Mouse (Mus musculus): ENCODE measurements around the gene Stim2.

Gene Stim2

DNA sequence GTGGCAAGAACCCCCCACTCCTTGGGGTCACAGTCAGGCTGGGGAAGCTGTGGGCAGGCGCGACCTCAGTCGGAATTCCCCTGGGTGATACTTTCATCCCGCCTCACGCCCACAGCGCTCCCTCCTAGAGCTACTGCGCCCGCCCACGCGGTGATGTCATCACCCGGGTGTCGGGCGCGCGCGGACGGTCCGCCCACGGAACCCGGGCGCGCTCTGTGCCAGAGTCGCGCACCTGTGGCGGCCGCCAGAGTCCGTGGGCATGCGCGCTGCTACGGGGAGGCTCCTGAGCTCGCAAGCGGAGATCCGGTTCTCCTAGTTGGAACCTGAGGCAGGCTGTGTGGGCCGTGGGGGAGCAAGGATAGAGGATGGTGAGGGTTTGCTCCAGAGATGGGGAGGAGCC is 3.0 kb upstream of the Stim2 start:
- peak; percentile 87 to 92 for DNase-seq

DNA sequence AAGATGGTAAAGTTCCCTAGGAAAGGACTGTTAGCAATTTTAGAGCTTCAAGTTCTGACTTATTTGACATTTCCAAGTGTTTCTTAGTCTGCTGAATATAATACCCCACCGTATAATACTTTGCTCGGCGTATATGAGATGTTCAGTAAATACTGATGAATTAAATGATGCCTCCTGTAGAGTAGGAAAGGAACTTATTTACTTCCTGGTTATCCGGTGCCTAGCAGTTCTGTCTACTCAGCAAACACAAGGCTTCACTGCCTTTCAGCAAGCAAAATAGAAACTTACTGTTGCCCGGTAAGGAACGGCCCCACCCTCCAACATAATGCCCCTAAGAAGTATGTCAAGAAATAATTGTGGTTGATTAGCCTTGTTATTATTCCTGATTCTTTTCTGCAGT is 1.5 kb upstream of the Stim2 start:
- no peak for DNase-seq

DNA sequence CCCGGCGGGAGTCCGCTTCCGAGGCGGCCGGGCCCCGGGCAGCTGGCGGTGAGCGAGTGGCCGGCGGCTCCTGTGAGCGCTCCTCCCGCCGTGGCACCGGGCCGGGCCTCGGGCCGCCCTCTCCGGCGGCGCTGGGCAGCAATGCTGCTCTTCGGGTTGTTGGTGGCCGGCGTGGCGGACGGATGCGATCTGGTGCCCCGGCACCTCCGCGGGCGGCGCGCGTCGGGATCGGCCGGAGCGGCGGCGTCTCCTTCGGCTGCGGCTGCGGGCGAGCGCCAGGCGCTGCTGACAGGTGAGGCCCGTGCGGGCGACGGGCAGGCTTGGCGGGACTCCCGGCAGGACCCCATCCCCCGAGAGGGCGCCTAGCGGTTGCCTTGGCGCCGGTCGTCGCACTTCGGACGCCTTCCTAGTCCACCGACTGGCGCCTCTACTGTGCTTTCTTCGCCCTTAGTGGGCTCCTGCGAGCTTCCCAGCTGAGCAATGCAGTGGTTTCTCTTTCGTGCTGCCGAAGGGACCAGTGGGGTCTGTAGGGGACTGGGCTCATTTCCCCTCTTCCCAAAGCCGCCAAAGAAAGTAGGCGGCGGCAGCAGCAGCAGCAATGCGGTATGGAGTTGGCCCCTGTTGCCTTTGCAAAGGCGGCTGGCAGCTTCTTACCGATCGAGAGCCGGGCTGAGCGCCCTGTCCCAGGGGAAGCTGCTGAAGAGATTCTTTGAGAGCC is 603 bp downstream of the Stim2 start:
- DNase-seq = peak; percentile 53 to 62

DNA sequence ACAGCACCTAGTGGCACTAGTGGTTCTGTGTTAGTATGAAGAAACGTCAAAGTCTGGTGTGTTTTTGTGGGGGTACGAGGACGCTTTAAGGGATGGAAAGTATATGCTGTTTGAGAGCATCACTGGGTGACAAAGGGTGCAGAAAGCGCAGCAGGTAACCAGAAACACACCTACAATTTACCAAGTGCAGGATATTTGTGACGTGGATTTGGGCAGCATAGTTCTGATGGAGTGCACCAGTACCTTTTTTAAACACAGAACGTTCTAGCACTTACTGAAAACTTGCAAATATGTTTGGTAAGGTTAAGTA is 1.1 kb downstream of the Stim2 start:
- DNase-seq = no peak

DNA sequence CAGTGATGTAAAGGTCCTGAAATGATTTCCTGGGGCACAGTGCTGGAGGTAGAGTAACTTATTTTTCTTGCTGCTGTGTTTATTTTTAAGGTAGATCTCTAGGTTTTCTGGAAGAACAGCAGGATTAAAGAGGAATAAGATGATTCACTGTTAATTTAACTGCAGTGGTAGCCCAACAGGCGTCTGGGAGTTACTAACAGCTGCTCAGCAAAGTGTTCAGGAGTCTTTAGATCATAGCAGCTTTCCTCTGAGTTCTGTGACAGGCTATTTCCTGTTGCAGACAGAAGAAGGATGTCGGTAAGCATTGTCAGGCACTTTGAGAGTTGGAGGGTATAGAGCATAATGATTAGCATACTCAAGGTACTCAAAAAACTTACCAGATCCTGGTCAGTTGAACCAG is 1.5 kb downstream of the Stim2 start:
- no peak for DNase-seq

DNA sequence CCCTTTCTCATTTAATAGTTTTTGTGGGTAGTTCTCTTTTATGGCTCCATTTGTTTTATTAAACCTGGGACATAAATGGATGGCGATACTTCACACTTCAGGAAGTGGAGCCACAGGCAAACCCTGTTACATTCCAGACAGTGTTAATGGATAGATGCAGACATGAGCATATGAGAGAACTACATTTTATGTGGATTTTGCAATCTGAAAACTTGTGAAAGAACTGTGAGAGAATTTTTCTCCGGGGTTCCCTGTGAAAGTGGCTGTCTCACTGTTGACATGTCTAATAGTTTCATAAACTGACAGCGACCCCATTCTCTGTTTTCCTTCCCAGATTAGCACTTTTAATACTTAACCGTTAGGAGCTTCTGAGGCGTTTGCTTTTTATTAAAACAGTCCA is 2.7 kb downstream of the Stim2 start:
- DNase-seq = no peak

DNA sequence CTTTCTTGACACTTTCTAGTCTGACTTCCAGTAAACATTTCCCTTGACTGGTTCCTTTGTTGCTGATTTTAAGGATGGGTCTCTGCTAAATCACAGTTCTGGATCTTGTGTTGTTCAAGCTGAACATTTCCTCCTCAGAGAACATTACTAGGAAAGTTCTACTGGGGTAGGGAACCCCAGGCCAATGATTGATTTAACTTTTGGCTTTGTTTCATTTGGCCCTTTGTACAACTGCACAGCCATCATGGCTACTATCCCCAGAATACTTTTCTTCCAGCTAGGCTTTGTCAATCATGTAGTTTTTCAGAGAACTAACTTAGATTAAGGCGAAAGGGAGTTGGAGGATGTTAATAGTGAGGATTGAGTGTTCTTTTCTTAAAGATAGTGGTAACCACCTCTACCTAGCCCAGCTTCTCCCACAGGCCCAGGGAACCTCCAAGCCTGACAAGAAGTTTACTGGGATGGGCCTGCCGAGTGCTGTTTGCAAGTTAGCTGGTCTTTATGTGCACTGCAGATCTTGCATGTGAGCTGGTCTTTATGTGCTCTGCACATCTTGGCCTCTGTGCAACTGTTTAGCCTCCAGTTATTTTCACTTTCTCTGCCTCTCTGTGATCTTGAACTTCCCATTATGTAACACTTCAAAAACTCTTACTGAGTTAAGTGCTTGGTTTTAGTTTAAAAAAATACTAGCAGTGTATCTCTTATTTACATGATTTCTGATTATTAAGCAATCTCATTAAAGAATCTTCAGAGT is 7.0 kb downstream of the Stim2 start:
- no peak for DNase-seq

DNA sequence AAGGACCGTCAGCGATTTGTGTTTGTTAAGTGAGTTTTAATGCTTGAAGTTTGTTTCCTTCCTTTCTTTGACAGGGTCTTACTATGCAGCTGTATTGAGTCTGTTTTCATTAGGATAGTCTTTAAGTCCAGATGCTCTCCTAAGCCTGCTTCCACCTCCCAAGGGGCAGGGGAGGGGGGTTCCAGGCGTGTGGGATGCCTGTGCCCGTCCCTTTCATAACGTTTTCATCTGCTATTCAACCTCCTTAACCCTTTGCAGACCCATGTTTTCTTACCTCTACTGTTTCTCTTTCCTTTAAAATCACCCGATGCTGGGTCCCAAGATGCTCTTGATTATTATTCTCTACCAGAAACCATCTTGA is 7.5 kb downstream of the Stim2 start:
- no peak for DNase-seq

DNA sequence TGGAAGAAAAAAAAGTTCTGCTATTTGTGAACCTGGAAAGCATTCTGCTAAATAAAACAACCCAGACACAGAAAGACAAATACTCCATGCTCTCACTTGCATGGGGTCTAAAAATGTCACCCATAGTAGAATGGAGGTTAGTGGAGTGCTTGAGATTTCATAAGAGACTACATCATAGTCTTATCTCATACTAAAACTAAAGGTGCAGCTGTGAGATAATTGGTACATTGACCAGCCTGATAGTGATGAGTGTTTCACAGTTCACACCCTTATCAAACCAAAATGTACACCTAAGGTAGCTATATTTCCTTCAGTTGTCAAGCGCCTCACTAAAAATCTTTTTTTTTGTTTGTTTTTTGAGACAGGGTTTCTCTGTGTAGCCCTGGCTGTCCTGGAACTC is 8.5 kb downstream of the Stim2 start:
- no peak for DNase-seq

DNA sequence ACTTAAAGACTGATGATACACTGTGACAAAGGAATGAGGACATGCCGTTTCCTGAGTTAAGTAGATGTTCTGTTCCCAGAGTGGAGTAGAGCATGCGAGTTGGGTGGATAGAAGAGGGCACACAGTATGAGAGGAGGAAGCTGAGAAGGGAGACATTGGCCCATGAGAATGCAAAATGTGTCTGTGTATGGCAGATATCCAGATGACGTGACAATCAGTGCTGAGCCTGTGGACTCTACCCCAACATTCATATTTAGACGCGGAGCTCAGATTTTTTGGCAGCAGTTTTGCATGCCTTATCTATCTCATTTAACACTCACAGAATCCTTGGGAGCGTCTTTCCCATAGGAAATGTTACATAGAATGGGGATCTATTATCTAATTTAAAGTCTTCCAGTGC is 9.3 kb downstream of the Stim2 start:
- DNase-seq = no peak

DNA sequence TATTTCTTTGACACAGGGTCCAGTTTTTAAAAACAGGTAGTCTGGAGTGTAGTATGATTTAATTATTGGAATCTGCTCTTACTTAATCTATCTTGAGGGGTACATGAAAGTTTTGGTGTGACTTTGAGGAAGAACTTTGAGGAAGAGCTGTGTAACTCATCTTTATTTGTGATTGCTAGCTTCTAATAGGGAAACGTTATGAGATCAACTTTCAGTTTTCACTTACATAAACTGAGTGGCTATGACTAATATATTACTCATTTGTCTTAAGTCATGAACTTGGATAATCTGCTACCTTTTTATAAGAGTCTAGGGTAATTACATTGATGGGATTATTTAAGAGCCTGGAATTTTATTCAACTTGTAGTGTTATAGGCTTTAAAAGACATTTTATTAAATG is 15.0 kb downstream of the Stim2 start:
- DNase-seq = no peak

DNA sequence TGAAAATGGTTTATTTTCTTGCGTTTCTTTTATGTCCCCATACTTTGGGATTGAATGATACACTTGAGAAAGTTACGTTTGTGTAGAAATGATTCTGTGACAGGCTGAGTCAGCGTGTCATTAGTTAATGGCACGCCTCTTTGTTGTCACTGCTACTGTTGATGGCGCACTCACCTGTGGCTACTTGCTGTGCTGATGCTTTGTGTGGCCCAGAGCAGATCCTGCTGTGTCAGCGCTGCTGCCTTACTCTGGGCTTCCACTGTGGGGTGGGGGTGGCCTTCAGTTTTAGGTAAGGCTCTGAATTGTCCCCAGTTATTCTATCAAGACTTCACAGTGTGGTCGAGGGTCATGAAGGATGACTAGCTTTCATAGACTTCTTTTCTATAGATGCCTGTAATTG is 18.8 kb downstream of the Stim2 start:
- DNase-seq = no peak

DNA sequence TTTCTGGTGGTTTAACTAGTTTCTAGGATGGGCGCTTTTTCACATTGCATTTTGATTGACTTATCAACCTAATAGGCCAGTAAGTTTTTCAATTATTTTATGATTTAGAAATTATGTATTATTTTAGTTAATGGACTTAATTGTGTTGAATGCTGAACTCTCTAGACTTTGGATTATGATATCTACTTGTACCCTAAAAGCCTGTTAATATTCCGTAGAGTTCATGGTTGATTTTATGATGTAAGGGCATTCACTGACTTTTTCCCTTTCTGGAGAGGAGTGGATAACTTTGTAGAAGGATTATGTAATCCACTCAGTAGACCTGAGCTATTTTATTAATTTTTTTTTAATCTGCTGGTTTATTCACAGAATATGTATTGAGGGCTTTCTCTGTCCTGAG is 20.6 kb downstream of the Stim2 start:
- no peak for DNase-seq

DNA sequence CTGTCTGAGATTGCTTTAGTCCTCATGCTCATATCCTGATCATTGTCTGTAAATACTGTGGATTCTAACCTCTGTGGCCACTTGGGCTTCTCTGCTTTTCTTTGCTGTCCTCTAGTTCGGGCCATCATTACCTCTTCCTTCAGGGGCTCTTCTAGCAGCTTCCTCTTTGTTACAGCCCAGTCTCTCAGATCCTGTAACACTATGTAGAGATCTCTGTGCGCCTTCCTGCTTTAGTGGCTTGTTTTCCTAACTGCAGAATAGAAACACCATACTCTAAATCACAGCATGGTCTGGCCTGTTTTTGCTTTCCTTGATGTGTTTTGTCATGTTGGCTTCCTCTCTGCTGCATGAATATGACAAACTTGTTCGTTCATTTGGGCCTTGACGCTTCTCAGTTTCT is 21.2 kb downstream of the Stim2 start:
- DNase-seq = no peak

DNA sequence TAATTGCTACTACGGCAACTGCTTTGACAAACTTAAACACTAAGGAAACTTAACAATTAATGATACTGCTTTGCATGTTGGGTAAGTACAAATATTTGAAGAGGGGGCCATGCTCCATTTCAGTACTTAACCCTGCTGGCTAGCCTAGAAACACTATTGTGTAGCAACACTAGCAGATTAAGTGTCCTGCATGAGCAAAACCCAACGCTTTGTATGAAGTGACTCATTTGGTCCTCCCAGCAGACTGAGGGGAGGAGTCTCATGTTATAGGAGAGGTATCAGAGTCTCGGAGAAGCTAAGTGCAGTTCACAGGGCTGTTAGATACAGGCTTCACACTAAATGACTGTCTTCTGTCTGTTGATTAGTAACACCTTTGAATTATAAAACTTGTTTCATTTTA is 26.3 kb downstream of the Stim2 start:
- no peak for DNase-seq

DNA sequence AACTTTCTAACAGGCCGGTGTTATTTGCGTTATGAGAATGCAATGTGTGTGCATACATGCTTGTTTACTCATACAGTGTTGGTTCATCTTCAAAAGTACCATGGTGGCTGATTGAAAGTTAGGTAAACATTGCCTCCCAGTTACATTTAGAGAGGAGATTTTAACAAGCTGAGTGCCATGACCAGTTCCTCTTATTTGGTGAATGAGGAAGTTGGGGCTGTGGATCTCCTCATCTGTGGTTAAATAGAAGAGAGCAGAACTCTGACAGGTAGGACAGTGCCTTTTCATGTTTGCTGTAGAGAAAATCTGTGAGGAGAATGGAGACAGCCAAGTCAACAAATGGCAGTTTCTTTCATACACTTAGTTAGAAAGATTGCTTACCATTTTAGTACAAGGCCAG is 27.3 kb downstream of the Stim2 start:
- DNase-seq = no peak

DNA sequence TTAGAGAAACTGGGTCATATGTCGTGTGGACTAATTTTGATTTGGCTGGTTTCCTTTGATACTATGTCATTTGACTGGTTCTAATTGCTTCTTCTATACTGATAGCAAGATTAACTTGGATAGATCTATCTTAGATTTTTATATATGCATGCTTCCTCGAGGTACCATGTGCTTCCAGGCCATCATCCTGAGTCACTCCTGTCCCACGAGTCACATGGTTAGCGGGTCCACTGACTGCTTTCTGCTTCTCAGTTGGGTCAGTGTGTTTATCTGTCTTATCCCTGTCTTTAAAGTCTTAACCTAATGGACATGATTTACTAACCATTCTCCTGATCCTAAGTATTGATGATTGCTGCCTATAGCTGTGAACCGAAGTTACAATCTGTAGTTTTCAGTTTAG is 34.9 kb downstream of the Stim2 start:
- no peak for DNase-seq

DNA sequence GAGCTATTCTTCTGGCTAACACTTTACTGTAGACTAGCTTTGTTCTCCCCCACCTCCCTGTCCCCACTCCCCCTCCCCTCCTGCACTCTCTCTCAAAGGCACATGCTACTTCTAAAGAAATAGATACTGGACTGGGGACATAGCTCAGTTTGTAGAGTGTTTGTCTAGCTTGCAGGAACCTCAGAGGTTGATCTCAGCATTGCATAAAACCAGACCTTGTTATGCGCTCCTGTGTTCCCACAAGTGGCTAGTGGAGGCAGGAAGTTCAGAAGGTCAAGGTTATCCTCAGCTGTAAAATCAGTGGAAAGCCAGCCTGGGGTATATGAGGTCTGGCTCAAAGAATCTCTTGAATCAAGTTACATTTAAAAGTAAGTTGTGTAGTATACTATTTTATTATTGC is 36.4 kb downstream of the Stim2 start:
- no peak for DNase-seq

DNA sequence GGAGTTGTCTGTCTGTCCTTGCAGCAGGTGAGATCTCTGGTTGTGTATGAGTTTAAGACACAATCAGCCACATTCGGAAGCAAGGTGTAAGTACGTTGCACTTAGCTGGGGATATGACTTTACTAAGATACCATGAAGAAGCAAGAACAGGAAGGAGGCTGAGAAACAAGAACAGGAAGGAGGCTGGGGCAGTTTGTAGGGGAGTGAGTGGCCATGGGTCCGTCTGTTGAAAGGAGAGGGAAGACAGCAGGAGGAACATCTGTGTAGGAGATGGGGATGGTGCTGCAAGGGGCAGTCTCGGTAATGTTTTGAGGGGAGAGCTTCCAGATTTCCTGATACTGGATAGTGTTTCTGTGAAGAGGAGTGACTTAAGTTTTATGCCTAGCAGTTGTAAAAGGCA is 40.3 kb downstream of the Stim2 start:
- DNase-seq = no peak

DNA sequence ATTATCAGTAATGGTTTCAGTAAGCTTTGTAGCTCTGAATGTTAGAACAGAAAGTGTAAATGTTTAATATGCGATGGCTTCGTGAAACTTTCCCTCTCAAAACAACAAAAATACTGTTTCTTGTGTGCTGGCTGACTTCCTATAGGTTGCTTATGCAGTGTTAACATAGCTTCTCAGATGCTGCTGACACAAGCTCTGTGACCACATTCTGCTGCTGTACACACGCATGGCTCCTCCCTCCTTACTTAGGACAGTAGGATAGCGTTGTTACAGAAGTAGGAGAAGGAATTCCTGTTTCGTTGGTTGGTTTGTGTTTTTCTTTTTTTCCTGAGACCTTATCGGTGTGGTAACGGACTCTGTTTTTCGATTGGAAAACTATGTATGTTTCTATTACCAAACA is 42.2 kb downstream of the Stim2 start:
- DNase-seq = no peak

DNA sequence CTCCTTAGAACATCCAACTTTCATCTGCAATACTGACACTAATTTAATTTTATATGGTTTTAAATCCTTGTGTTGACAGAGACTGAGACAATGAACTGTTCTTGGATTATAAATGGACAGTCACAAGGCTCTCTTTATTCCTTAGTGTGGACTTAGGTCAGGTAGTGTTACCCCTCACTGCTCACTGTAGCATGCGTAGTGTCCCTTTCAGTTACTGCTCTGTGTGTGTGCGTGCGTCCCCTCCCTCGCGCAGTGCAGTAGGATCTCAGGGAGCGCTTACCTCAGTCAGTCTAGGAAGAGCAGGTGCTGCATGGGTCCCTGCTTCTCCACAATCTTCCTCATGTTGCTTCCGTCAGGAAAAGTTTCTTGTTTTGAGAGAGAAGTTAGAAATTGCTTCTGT is 43.7 kb downstream of the Stim2 start:
- DNase-seq = no peak

DNA sequence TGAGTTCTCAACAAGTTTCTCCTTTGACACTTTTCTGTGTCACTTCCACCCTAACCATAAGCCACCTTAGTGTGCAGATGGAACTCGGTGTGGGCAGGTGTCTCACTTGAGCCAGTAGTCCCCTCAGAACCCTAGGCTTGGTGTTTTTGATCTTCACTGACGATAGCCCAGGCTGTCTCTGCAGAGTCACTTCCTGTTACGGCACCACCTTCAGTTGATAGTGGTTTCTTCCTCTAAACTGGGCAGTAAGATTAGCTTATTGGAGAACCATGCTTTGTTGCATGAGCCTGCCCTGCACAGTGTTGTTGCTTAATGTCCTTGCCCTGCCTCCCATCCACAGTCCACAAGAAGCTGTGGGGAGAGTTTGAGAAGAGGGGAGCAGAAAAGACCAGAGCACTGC is 47.2 kb downstream of the Stim2 start:
- no peak for DNase-seq

DNA sequence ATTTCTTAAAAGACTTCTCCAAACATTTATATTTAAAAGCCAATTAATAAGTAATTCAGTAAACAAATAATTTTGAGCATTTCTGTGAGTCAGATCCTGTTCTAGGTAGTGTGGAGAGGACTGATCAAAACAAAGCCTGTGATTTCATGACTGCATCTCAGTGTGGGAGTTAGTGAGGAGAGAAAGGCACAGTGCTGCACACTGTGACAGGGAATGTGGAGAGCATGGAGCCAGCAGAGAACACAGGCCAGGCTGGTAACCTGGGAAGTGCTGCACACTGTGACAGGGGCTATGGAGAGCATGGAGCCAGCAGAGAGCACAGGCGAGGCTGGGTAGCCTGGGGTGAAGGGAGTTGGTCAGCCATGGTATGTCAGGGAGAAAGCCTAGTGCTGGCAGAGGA is 48.1 kb downstream of the Stim2 start:
- no peak for DNase-seq

DNA sequence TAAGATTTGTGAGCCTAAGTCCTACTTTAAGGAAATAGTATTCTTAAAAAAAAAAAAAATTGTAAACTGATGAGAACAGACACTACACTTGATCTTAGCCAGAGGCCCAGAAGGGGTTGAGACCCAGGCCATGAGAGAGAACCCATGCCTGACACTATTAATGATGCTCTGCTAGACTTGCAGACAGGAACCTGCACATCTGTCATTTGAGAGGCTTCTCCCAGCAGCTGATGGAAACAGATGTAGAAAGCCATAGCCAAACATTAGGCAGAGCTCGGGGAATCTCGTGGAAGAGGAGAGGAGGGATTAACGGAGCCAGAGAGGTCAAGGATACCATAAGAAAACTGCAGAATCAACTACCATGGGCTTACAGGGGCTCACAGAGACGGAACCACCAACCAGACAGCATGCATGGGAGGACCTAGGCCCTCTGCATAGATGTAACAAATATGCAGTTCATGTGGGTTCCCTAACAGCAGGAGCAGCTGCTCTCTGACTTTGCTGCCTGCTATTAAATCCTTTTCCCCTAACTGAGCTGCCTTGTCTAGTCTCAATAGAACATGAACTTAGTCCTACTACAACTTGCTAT is 50.9 kb downstream of the Stim2 start:
- no peak for DNase-seq

DNA sequence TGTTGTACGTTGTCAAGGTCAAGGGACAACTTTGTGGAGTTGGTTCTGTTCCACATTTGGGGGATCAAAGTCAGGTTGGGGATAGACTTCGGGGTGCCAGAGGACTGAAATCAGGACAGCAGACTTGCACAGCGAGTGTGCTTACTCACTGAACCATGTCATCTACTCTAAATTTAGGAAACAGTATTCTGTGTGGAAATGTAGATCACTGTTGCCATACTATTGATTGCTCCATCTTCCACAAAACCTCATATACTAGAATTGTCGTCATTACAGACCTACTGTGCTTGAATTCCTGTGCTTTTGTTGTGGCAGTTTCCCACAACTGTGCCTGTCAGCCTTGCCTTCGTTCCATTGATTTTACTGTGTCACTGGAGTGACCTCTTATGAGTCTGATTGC is 51.6 kb downstream of the Stim2 start:
- no peak for DNase-seq

Data from spleen, adult 18-20 months (tissue).